Mouse (Mus musculus) embryonic fibroblast, embryonic 13.5 days (primary cell): ENCODE data around the gene Ino80.

Source experiments
- CTCF ChIP-seq: IDR thresholded peaks from 2 replicates; pipeline ENCODE4 v1.5.1; 2011; ENCODE audit warnings: mild to moderate bottlenecking, control low read depth, low read length, moderate library complexity, borderline replicate concordance; ENCODE audit not compliant: insufficient read depth
- POLR2A ChIP-seq: IDR thresholded peaks from 2 replicates; pipeline ENCODE4 v1.6.1; 2011; ENCODE audit warnings: low read depth, mild to moderate bottlenecking, control low read depth, low read length, moderate library complexity

GRCm38 (mm10) chr2:119323866-119324575, 153.5 kb downstream of the Ino80 start:
- TF ChIP-seq CTCF (no peak), POLR2A (no peak)
